Mouse (Mus musculus): ENCODE data around the gene Prm2. TPM values are rescaled to one million over a fixed set of nuclear protein-coding genes. Genes with fewer than 3 reads are reported as not detected.

The Prm2 gene
- polyA plus RNA-seq, 1 experiment from 2014 or later, result not detected

DNA sequence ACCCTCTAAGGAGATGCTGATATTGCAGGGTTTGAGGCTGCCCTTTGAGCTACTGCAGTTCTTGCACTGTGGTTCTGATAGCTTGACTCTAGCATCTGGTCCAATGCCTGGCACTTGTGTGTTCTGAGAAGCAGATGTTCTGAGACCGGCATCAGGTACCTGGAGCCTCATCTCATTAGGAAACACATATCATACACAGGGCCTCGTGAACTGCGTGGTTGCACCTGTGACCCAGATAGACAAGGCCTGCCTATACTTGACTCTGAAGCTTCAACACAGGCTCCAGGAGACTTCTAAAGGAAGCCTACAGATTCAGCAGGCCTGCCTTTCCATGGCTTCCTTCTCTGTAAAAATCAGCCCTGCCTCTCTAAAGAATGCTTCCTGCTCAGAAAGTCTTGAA, 40.5 kb upstream of the Prm2 start:
- DNase-seq (ENCODE audit: low spot score), result no peak
- ATAC-seq (ENCODE audit: low FRiP score), result no peak
- H3K9me3 ChIP-seq (ENCODE audit: control insufficient read depth, low read length), result no peaks in the 10 kb centered on the region
- no peak overlapping the region for H3K4me2 ChIP-seq (replicated peaks; ENCODE audit: low read depth, low read length)
- no peak overlapping the region for H3K9ac ChIP-seq (ENCODE audit: low read depth, low read length)
- H3K27me3 ChIP-seq (ENCODE audit: control insufficient read depth, insufficient read depth, low read length), result no peaks in the 10 kb centered on the region
- H3K4me1 ChIP-seq (replicated peaks; ENCODE audit: control insufficient read depth, insufficient read depth, low read length), result peaks cover 3% of the 10 kb centered on the region; the same call in 1 of the 2 replicates
- WGBS, result 87% methylated on average over 3 of the region's 3 CpGs
- H3K36me3 ChIP-seq (ENCODE audit: control insufficient read depth, insufficient read depth, low read length), result no peaks in the 10 kb centered on the region
- no peak overlapping the region for H3K27ac ChIP-seq (ENCODE audit: low read depth, low read length)
- H3K4me3 ChIP-seq (ENCODE audit: low read depth, low read length), result no peak overlapping the region

DNA sequence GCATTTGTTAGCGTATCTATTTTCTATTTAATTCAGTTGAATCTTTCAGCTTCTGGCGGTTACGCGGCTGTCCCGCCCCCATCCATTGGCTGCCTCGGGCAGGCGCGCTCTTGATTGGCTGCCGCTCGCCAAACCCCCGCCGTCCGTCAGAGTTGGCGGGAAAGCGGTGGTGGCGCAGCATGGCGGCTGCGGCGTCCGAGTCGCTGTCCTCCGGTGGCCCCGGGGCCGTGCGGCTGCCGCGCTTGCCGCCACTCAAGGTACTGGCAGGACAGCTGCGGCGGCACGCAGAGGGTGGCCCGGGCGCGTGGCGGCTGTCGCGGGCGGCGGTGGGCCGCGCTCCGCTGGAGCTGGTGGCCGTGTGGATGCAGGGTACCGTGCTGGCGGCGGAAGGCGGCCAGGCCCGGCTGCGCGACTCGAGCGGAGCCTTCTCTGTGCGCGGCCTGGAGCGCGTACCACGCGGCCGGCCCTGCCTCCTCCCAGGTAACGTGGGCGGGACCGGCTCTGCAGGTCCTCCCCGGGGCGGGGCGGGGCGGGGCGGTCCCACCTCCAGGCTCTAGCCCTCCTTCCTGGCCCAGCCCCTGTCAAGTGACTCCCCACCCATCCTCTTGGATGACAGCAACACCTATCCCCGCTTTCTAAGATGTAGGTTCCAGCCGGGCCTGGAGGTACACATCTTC, 39.1 kb upstream of the Prm2 start, which contains the start of gene Rmi2:
TSS of gene Rmi2 (plus strand) at position 149 of the 677 bp plus-strand sequence.
- H3K27ac ChIP-seq (ENCODE audit: low read depth, low read length), result no peak within 1 kb of the TSS
- peak within 1 kb of the TSS; percentile 94 for H3K4me2 ChIP-seq (replicated peaks; ENCODE audit: low read depth, low read length)
- no peaks in the 10 kb centered on the region for H3K27me3 ChIP-seq (ENCODE audit: control insufficient read depth, insufficient read depth, low read length)
- H3K4me3 ChIP-seq (ENCODE audit: low read depth, low read length), result peak within 1 kb of the TSS; percentile 85
- H3K36me3 ChIP-seq (ENCODE audit: control insufficient read depth, insufficient read depth, low read length), result no peaks in the 10 kb centered on the region
- peak within 1 kb of the TSS; percentile 78 for H3K9ac ChIP-seq (ENCODE audit: low read depth, low read length)
- H3K4me1 ChIP-seq (replicated peaks; ENCODE audit: control insufficient read depth, insufficient read depth, low read length), result peaks cover 3% of the 10 kb centered on the region; the same call in 1 of the 2 replicates
- DNase-seq (ENCODE audit: low spot score) (peak; percentile 89), ATAC-seq (ENCODE audit: low FRiP score) (peak; percentile 94)
- H3K9me3 ChIP-seq (ENCODE audit: control insufficient read depth, low read length), result no peaks in the 10 kb centered on the region
- under 1% methylated on average over 57 of the region's 69 CpGs for WGBS

DNA sequence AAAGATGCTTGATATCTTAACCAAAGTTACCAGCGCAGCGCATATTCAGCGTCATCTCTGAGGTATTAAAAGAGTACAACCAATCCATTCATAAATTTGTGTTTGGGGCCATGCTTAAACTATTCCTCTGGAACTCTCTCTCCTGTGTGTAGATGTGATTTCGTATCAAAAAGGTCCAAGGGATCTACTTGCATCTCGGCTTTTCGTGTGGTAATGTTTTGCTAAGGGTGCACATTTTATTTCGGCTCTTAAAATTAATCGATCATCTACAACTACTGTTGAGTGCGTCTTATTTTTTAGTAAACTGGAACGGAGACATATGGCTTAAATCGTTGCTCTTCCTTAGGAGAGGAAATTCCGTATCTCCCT, 38.6 kb upstream of the Prm2 start:
- Histone ChIP-seq H3K27ac (ENCODE audit: low read depth, low read length) (no peak overlapping the region), H3K4me3 (ENCODE audit: low read depth, low read length) (peak overlapping the region; percentile 85), H3K4me1 (replicated peaks; ENCODE audit: control insufficient read depth, insufficient read depth, low read length) (peaks cover 3% of the 10 kb centered on the region; the same call in 1 of the 2 replicates), H3K9me3 (ENCODE audit: control insufficient read depth, low read length) (no peaks in the 10 kb centered on the region), H3K27me3 (ENCODE audit: control insufficient read depth, insufficient read depth, low read length) (no peaks in the 10 kb centered on the region), H3K9ac (ENCODE audit: low read depth, low read length) (peak overlapping the region; percentile 78; the same call in 1 of the 2 replicates), H3K4me2 (replicated peaks; ENCODE audit: low read depth, low read length) (peak overlapping the region; percentile 94), H3K36me3 (ENCODE audit: control insufficient read depth, insufficient read depth, low read length) (no peaks in the 10 kb centered on the region)
- ATAC-seq (ENCODE audit: low FRiP score) (peak; percentile 12; the same call in 1 of the 2 replicates), DNase-seq (ENCODE audit: low spot score) (no peak)
- 13% methylated on average over 12 of the region's 12 CpGs for WGBS

DNA sequence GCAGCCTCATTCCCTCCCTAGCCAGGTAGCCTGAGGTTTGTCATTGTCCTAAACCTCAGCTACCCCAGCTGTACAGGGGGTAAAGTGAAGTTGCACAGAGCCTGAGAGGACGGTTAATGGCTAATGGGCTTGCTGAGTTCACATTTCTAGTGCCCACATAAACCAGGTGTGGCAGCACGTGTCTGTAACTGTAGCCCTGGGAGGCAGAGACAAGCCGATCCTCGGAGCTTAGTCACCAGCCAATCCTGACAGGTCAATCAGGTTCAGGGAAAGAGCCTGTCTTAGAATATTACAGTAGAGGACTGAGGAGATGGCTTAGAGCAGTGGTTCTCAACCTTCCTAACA, 32.5 kb upstream of the Prm2 start:
- no peak overlapping the region for H3K9ac ChIP-seq (ENCODE audit: low read depth, low read length)
- H3K4me3 ChIP-seq (ENCODE audit: low read depth, low read length), result no peak overlapping the region
- no peaks in the 10 kb centered on the region for H3K36me3 ChIP-seq (ENCODE audit: control insufficient read depth, insufficient read depth, low read length)
- no peak for DNase-seq (ENCODE audit: low spot score)
- 79% methylated on average over 4 of the region's 4 CpGs for WGBS
- no peaks in the 10 kb centered on the region for H3K9me3 ChIP-seq (ENCODE audit: control insufficient read depth, low read length)
- no peaks in the 10 kb centered on the region for H3K4me1 ChIP-seq (replicated peaks; ENCODE audit: control insufficient read depth, insufficient read depth, low read length)
- ATAC-seq (ENCODE audit: low FRiP score), result no peak
- no peak overlapping the region for H3K27ac ChIP-seq (ENCODE audit: low read depth, low read length)
- no peak overlapping the region for H3K4me2 ChIP-seq (replicated peaks; ENCODE audit: low read depth, low read length)
- H3K27me3 ChIP-seq (ENCODE audit: control insufficient read depth, insufficient read depth, low read length), result no peaks in the 10 kb centered on the region

DNA sequence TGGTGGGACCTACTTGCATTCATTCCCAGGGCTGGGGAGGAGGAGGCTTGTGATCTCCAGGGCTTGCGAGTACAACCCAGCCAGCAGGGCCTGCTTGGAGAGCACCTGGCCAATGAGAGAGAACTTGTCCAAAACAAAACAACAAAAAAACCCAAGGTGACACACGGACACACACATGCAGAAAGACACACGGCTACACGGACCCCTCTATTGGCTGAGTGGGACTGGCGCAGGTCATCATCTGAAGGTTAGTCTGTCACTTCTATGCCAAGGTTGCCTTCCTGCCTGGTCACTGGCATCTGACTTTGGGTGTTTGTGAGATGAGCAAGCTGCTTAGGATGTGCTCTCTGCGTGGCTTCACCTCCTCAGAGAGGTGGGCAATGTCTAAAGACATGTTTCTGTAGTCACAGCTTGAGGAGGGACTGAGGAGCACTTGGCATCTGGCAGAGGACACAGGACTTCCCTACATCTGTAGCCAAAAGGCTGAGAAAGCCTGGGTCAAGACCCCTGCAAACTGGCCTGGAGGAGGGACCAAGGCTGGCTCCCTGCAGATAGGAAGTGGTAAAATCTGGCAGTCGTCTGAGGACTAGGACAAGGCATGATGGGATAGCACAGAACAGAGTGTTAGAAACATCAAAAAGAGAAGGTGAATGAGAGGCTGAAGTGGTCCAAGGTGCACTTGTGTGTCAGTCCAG, 32.0 kb upstream of the Prm2 start:
- Histone ChIP-seq H3K4me1 (replicated peaks; ENCODE audit: control insufficient read depth, insufficient read depth, low read length) (no peaks in the 10 kb centered on the region), H3K4me3 (ENCODE audit: low read depth, low read length) (no peak overlapping the region), H3K9ac (ENCODE audit: low read depth, low read length) (no peak overlapping the region), H3K4me2 (replicated peaks; ENCODE audit: low read depth, low read length) (no peak overlapping the region), H3K36me3 (ENCODE audit: control insufficient read depth, insufficient read depth, low read length) (no peaks in the 10 kb centered on the region), H3K9me3 (ENCODE audit: control insufficient read depth, low read length) (no peaks in the 10 kb centered on the region), H3K27ac (ENCODE audit: low read depth, low read length) (no peak overlapping the region), H3K27me3 (ENCODE audit: control insufficient read depth, insufficient read depth, low read length) (no peaks in the 10 kb centered on the region)
- ATAC-seq (ENCODE audit: low FRiP score) (no peak), DNase-seq (ENCODE audit: low spot score) (no peak)
- 83% methylated on average over 7 of the region's 7 CpGs for WGBS

DNA sequence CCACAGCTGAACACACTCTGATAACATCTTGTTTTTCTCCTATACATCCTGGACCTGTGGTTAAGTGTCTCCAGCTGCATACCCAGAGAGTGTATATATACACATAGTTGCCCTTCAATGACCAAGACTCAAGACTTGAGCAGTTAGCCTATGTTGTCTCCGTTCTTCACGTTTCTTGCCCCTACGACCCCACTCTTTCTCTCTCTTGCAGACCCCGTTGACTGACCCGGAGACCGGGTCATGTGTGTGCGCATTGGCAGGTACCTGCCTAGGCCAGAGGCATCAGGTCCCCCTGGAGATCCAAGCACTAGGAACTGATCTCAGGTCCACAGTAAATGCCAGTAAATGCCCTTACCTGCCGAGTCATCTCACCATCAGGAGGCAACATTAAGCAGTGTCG, 31.3 kb upstream of the Prm2 start:
- Histone ChIP-seq H3K4me3 (ENCODE audit: low read depth, low read length) (no peak overlapping the region), H3K27ac (ENCODE audit: low read depth, low read length) (no peak overlapping the region), H3K9me3 (ENCODE audit: control insufficient read depth, low read length) (no peaks in the 10 kb centered on the region), H3K4me2 (replicated peaks; ENCODE audit: low read depth, low read length) (no peak overlapping the region), H3K36me3 (ENCODE audit: control insufficient read depth, insufficient read depth, low read length) (no peaks in the 10 kb centered on the region), H3K27me3 (ENCODE audit: control insufficient read depth, insufficient read depth, low read length) (no peaks in the 10 kb centered on the region), H3K4me1 (replicated peaks; ENCODE audit: control insufficient read depth, insufficient read depth, low read length) (no peaks in the 10 kb centered on the region), H3K9ac (ENCODE audit: low read depth, low read length) (no peak overlapping the region)
- ATAC-seq (ENCODE audit: low FRiP score) (no peak), DNase-seq (ENCODE audit: low spot score) (no peak)
- 93% methylated on average over 9 of the region's 9 CpGs for WGBS

DNA sequence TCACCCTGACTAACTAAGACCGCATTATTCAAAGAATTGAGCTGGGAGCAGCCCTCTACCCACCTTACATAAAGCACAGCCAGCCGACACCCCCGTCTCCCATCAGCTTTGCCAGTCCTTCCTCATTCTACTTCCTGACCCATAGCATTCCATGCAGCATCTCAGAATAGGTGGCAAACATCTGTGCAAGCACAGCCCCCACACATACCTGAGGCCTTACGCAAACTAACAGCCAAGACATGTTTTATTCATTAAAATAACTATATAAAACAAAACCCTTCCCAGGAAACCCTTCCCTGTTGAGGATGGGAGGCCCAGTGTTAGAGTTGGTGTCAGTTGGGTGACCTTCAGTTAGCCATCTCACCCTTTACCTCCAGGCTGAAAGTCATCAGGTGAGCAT, 29.9 kb upstream of the Prm2 start:
- Histone ChIP-seq H3K4me1 (replicated peaks; ENCODE audit: control insufficient read depth, insufficient read depth, low read length) (no peaks in the 10 kb centered on the region), H3K9ac (ENCODE audit: low read depth, low read length) (no peak overlapping the region), H3K4me2 (replicated peaks; ENCODE audit: low read depth, low read length) (no peak overlapping the region), H3K9me3 (ENCODE audit: control insufficient read depth, low read length) (no peaks in the 10 kb centered on the region), H3K36me3 (ENCODE audit: control insufficient read depth, insufficient read depth, low read length) (no peaks in the 10 kb centered on the region), H3K27me3 (ENCODE audit: control insufficient read depth, insufficient read depth, low read length) (no peaks in the 10 kb centered on the region), H3K4me3 (ENCODE audit: low read depth, low read length) (no peak overlapping the region), H3K27ac (ENCODE audit: low read depth, low read length) (no peak overlapping the region)
- DNase-seq (ENCODE audit: low spot score) (no peak), ATAC-seq (ENCODE audit: low FRiP score) (no peak)
- 84% methylated on average over 4 of the region's 4 CpGs for WGBS

DNA sequence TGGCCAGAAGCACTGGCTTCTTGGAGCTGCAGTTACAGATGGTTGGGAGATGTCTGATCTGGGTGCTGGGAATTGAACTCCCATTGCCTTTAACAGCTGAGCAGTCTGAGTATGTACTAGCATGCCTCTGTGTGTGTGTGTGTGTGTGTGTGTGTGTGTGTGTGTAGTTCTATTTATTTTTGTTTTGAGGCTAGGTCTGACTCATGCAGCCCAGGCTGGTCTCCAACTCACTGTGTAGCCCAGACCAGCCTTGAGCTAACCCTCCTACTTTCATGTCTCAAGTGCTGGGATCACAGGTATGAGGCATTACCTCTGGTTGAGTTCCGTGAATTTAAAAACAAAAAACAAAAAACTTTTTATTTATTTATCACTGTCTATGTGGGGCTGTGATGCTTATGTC, 28.6 kb upstream of the Prm2 start:
- H3K4me3 ChIP-seq (ENCODE audit: low read depth, low read length), result no peak overlapping the region
- H3K27me3 ChIP-seq (ENCODE audit: control insufficient read depth, insufficient read depth, low read length), result no peaks in the 10 kb centered on the region
- no peak overlapping the region for H3K9ac ChIP-seq (ENCODE audit: low read depth, low read length)
- whole genome bisulfite sequencing, result 89% methylated on average over 1 of the region's 1 CpGs
- H3K36me3 ChIP-seq (ENCODE audit: control insufficient read depth, insufficient read depth, low read length), result no peaks in the 10 kb centered on the region
- no peaks in the 10 kb centered on the region for H3K9me3 ChIP-seq (ENCODE audit: control insufficient read depth, low read length)
- H3K27ac ChIP-seq (ENCODE audit: low read depth, low read length), result no peak overlapping the region
- ATAC-seq (ENCODE audit: low FRiP score), result no peak
- no peaks in the 10 kb centered on the region for H3K4me1 ChIP-seq (replicated peaks; ENCODE audit: control insufficient read depth, insufficient read depth, low read length)
- no peak overlapping the region for H3K4me2 ChIP-seq (replicated peaks; ENCODE audit: low read depth, low read length)
- no peak for DNase-seq (ENCODE audit: low spot score)

DNA sequence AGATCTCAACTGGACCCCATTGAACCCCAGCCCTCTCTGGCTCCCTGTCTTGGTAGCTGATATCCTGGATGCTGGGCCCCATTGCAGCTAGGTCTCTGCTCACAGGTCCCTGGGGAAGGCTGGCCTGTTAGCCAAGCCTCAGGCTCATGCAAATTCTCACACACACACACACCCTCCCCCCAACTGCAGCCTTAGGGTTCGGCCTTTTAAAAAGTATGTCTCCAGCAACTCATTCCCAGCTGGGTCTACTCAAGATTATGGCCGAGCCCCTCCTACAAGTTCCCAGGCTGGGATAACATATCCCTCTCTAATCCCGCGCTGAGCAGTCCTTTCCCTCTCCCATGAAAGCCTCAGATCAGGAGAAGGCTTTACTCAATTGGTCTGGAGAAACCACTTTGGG, 25.5 kb upstream of the Prm2 start:
- ATAC-seq (ENCODE audit: low FRiP score) (no peak), DNase-seq (ENCODE audit: low spot score) (no peak)
- H3K36me3 ChIP-seq (ENCODE audit: control insufficient read depth, insufficient read depth, low read length), result no peaks in the 10 kb centered on the region
- no peak overlapping the region for H3K27ac ChIP-seq (ENCODE audit: low read depth, low read length)
- H3K4me2 ChIP-seq (replicated peaks; ENCODE audit: low read depth, low read length), result no peak overlapping the region
- no peak overlapping the region for H3K9ac ChIP-seq (ENCODE audit: low read depth, low read length)
- no peaks in the 10 kb centered on the region for H3K9me3 ChIP-seq (ENCODE audit: control insufficient read depth, low read length)
- H3K4me3 ChIP-seq (ENCODE audit: low read depth, low read length), result no peak overlapping the region
- H3K4me1 ChIP-seq (replicated peaks; ENCODE audit: control insufficient read depth, insufficient read depth, low read length), result no peaks in the 10 kb centered on the region
- H3K27me3 ChIP-seq (ENCODE audit: control insufficient read depth, insufficient read depth, low read length), result no peaks in the 10 kb centered on the region
- WGBS, result 74% methylated on average over 4 of the region's 4 CpGs
